Mouse (Mus musculus): ENCODE data around the gene Olfr896-ps1.

The Olfr896-ps1 gene

GRCm38 (mm10) chr9:38290807-38291206, at the start of gene Olfr896-ps1:
TSS of gene Olfr896-ps1 (plus strand) at chr9:38291107.
- no peak for DNase-seq (ENCODE audit: low read depth, low spot score)

- DNase-seq (ENCODE audit: low read depth, low spot score) = no peak
Observed at GRCm38 (mm10) chr9:38252474-38252873, 38.4 kb upstream of the Olfr896-ps1 start, which contains the start of gene Olfr143. TSS of gene Olfr143 (plus strand) at chr9:38252774.

GRCm38 (mm10) chr9:38267551-38267950, 23.4 kb upstream of the Olfr896-ps1 start, which contains the start of gene Olfr895:
TSS of gene Olfr895 (plus strand) at chr9:38267851.
- no peak for DNase-seq (ENCODE audit: low read depth, low spot score)

GRCm38 (mm10) chr9:38328760-38329159, 37.9 kb downstream of the Olfr896-ps1 start, which contains the start of gene Olfr25:
TSS of gene Olfr25 (plus strand) at chr9:38329060.
- no peak for DNase-seq (ENCODE audit: low read depth, low spot score)
